Mouse (Mus musculus) megakaryocyte progenitor cell, adult 5-6 weeks (primary cell): ENCODE data around the gene Gng2. TPM values are rescaled to one million over a fixed set of nuclear protein-coding genes. Genes with fewer than 3 reads are reported as not detected.
"Not testable (repeated sequence)": the region's sequence is repeated elsewhere in the genome, so short reads cannot be mapped to it uniquely, and the experiment has no call there.

Experiments
- ATAC-seq: replicated peaks from 2 replicates; pipeline ENCODE4 v1.8.0; 2016; ENCODE audit warnings: mild to moderate bottlenecking, moderate TSS enrichment, inconsistent platforms; ENCODE audit not compliant: poor library complexity
- total RNA-seq, 2 experiments: library from RNA; stranded (forward) in 1 of 2; stranded (reverse) in 1 of 2; fragments of 157-497, 149-512 nt in 1 of 2; fragments of 200-1000 nt in 1 of 2; gene quantifications; 2 replicates each; pipeline versions ENCODE4 v1.2.3 to v1.2.4; 2015 to 2017

Gng2 gene
- total RNA-seq, 2 experiments from 2014 or later: 47.7 to 67.0 TPM

DNA sequence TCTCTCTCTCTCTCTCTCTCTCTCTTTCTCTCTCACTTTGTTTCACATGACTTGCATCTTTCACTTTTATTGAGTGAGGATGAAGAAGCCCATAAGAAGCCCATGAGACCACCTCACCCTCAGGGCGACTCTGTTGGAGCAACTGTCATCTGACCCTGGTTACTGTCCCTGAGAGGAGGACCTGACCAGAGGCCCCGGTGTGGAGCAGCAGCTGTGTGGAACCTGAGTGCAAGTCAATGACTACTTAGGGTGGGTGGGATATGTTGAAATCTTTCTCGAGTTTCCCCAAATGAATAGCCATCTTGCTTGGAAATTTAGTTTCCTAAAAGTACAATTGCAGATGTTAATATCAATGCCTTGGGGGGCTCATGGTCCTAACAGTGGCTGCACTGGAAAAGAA lies 34.7 kb downstream of the Gng2 start:
- no peak for ATAC-seq

DNA sequence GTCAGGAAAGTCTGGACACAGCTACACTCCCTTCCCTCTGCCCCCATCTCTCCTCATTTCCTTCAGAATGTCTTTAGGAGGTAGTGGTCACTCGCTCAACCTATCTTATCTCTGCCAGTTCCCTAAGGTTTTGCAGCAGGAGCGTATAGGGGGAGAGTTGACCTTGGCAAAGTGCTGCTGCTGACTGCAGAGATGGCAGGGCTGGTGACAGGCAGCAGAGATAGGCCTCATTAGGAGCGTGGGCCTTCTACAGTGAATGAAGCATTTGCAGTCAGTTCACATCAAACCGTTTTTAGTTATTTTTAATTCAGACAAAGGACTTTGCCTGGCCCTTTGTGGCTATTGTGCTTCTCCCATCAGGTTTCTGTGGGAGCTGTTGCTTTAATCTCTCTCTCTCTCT lies 35.1 kb downstream of the Gng2 start:
- 0 out of 2 replicates have a peak, but pooled peaks have one; percentile 6 for ATAC-seq

DNA sequence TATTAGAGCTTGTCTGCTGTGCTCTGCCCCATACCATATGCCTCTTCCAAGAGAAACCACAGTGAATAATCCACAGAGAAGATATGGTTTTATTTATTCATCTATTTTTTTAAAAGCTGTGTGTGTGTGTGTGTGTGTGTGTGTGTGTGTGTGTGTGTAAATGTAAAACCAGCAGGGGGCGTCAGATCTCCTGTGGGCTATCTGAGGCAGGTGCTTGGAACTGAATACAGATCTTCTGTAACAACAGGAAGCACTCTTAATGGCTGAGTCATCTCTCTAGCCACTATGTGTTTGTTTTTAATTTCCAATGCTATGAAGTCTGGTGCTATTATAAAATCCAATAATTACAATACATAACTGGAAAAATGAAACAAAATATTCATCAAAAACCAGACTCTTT lies 37.4 kb downstream of the Gng2 start:
- 0 out of 2 replicates have a peak, but pooled peaks have one; percentile 31 for ATAC-seq

DNA sequence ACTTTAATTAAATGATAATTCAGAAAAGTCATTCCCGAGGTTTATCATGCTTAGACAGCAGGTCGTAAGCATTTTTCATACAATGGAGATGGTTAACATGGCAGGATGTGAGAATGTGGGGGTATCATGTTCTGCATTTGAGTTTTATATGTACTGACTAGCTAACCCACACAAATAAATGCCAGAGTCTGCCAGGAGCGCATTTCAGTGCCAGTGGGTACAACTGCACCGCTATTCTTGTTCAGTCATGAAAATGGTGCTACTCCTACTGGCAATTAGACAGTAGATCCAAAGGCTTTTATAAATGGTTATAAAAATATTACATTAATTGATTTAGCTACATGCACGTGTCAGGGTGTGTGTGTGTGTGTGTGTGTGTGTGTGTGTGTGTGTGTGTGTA lies 38.9 kb downstream of the Gng2 start:
- ATAC-seq: no peak

DNA sequence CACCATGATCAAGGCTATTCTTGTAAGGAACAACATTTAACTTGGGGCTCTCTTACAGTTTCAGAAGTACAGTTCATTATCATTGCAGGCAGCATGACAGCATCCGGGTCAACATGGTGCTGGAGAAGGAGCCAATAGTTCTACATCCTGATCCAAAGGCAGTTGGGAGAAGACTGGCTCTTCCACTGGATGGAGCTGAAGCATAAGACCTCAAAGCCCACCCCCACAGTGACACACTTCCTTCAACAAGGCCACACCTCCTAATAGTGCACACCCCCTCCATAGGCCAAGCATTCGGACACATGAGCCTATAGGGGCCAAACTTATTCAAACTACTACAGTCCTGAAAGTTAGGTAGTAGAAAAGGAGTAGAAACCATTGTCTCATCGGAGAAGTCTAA lies 42.3 kb downstream of the Gng2 start:
- no peak for ATAC-seq

DNA sequence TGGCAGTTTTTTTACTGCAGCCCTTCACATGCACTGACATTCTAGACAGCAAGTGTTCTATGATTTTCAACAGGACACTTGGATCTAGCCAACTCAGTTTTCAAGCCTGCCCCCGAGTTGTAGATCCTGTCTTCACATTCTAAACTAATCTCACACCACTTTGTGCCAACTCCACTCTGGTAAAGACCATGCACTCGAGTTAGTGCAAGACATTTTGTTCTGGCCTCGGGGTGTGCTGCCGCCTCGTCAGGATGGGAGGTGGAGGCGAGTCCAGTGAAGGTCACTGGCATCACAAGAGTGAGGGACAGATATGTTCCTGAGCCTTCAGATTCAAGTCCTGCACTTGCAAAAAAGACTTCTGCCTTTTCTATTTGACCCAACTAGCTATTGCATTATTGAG lies 44.1 kb downstream of the Gng2 start:
- no peak for ATAC-seq

DNA sequence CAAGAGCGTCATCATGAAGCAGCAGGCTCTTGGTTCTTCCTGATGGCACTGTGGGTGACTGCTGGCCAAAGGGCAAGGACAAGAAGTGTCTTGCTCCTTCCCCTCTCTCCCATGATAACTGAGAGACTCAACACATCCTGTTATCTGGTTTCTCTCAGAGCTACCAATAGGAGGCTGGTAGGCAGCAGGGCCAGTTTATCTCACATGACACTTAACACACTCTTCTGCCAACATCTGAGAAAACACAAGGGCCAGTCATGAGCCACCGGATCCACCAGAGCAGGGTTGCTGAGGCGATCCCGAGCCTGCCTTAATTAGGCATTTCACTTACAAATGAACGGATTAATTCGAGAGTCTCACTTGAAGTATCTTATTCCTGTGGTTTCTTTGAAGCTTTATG lies 49.5 kb downstream of the Gng2 start:
- ATAC-seq: peak; percentile 95

DNA sequence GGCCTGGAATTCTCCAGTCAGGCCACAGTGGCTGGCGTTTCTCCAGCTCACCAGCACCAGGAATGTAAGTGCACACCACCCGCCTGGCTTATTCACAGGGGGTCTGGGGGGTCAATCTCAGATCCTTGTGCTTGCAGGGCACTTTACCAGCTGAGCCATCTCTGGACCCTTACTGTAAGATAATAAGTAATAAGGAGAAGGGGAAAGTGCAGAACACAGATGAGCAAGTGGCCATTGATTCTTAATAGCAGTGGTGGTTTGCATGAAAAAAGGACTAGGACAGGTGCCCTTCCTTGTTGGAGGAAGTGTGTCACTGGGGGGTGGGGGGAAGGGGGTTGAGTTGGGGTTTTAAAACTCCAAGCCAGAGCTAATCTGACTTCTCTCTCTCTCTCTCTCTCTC lies 50.3 kb downstream of the Gng2 start:
- no peak for ATAC-seq

DNA sequence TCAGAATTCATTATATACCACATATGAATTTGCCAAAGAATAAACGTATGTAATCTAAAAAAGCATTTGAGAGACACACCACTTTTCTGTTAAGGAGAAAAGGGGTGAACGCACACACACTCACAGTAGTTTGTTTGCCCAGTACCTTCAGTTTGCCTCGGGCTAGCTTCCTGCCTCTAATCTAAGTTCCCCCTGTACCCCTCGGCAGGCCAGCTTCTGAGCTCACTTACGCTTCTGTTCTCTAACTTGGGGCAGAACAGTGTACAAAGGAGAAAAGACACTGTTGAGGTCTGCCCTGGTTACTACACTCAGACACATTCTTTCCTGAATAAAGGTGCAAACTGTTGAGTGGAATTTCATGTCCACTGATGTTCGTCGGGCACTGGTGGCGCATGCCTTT lies 51.1 kb downstream of the Gng2 start:
- no peak for ATAC-seq

DNA sequence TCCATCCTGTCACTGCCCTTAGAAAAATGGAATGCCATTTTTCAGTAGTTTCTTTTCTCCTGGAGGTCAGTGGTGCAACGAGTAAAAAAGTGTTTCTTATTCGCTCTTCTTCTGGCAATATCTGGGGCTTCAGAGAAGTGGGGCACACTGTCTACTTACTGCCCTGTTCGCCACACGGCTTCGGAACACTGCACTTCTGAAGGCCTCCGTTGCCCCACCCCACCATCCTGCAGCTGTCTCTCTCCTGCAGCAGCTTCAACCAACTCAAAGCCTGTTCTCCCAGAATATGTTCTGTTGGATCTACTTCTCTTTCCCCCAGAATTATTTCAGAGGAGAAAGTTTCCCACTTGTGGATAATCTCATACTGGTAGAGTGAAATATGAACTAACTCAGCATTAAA lies 52.3 kb downstream of the Gng2 start:
- no peak for ATAC-seq

DNA sequence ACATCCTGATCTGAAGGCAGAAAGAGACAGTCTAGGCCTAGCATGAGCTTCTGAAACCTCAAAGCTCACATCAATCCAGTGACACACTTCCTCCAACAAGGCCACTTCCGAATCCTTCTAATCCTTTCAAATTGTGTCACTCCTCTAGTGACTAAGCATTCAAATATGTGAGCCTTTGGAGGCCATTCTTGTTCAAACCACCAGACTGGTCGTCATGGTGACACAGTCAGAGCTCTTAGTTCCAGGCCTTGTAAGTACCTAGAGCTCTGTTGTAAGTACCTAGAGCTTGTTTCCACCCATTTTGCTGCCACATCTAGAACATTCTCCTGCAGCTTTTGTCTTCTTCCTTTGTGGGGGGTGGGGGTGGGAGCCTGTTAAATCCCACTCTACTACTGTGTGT lies 53.3 kb downstream of the Gng2 start:
- ATAC-seq: no peak

DNA sequence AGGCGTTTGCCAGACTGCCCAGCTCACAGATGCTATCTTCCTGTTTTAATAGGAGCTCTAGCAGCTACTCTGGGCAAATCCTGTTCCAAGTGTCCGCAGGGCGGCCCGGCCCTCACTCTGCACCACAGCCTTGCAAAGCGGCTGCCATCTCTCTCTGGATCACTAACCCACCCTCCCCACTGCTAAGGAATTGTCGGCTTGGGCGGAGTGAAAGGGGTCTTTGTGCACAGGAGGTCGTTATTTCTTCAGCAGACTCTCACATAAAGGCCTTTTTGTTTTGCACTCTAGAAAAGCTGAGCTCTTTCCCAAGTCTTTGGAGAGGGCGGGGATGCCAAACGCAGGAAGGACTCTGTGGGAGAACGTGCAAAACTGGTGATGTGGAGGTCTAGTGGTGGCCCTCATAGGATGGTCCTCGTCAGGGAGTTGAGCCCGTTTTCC lies 57.2 kb downstream of the Gng2 start:
- no peak for ATAC-seq

DNA sequence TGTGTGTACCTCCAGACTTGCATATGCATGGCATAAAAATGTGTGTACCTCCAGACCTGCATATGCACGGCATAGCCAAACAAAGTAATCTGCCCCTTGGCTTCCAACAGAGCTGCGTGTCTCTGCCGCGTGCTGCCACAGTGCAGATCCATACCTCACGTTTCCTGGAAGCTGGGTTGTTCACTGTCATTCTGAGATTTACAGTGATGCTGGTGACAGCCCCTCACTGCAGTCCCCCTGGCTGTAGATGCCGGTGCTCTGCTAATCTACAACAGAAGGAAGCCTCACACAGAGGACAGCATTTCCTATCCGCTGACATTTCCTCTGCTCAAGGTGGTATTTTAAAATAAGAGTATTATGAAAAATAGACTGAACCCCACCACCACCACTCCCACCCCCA lies 57.6 kb downstream of the Gng2 start:
- ATAC-seq: no peak

DNA sequence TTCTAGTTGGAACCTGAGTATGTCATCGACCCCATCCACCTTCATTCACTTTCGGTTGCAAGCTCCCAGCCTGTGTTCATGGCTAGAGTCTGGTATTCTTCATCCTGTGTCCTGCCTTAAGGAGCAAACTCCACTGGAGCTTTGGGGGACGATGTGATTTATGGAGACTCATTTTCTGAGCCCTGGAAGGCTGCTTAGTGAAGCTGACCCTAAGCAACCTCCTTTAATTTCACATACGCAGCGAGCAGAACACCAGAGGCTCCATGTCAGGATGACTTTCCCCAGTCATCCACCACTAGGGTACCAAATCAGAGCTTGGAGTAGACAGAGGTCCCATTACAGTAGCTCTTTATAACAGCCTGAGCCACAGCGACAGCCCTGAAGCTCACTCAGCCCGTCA lies 59.9 kb downstream of the Gng2 start:
- no peak for ATAC-seq

DNA sequence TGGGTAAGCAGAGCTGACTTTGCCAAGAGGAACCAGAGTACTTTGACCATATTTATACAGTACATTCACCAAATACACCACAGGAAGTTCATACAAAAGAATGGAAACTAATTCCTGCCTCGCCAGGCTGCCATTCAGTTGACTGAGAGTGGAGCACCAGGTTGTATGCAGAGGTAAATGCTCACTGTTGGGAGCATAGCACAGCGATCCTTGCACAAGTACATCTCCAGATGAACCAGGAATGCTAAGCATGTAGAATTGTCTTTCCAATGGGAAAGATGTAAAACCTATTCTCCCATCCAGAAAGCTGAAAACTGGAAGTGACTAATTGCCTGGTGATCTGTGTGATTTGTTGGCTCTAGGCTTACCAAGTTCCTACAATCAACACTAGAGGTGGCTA lies 61.1 kb downstream of the Gng2 start:
- no peak for ATAC-seq

DNA sequence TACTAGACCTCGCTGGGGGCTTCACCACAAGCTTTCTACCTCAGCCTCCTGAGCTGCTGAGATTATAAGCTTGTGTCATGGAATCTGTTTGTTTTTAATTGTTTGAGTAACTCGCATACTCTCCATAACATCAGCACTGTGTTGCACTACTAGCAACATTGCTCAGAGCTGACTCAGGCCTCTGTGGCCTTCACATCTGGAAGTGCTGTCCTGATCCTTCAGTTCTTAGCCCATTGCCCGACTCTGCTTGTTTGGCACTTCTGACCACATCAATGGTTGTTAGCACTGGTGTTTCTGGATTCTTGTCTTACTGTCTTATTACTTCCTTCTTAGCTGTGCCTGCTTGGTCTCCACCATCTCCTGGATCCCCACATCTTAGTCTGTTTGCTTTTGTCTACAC lies 64.5 kb downstream of the Gng2 start:
- ATAC-seq: no peak

DNA sequence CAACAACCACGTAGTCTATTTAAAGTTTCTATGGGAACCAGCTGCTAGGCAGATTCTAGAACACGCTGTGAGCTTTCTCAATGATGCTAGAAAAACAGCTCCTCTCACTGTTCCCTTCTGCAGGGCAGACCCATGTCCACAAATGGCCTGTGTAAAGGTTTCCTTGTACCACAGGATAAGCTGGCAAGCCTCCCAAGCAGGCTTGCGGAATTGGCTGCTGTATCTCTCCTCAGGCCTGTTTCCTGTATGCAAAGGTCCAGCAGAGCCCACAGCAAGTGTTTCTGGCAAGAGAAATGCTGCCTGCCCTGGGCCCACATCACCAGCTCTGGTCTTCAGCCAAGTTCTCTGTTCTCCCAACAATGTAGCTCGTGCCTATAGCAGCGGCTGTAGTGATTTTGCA lies 71.8 kb downstream of the Gng2 start:
- peak; percentile 62 for ATAC-seq

DNA sequence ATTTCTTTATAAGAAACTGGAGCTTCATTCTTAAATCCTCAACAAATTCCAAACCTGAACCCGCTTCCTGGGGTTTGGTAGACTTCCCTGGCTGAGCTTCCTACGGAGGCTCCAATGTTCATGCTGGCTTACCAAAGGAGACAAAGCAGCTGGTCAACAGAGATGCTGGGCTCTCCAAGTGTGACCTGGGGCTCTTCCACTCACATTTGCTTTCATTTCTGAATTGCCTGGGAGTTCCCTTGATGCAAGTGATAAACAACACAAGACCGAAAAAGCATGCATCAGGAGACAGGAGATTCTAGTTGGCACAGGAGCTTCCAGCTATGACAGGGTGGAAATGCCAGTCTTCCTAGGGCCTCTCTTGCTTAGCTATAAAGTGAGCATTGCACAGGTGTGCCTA lies 72.6 kb downstream of the Gng2 start:
- ATAC-seq: no peak

DNA sequence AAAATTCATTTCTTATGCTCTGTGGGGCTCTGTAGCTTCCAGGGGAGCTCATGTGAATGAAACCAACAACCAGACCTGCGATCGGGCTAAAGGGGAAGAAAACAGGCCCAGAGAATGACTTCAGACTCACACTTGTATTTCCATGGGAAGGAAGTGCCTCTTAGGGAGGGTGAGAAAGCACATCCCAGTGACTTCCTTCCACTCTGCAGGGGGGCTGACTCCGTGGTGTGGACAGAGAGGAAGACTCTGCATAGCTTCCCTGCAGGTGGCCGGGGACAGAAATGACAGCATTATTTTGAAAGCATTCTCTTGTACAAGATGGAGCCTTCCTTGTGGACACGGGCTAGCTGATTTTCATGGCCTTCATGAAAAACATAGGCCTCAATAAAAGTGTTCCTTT lies 73.4 kb downstream of the Gng2 start:
- ATAC-seq: peak; percentile 69

DNA sequence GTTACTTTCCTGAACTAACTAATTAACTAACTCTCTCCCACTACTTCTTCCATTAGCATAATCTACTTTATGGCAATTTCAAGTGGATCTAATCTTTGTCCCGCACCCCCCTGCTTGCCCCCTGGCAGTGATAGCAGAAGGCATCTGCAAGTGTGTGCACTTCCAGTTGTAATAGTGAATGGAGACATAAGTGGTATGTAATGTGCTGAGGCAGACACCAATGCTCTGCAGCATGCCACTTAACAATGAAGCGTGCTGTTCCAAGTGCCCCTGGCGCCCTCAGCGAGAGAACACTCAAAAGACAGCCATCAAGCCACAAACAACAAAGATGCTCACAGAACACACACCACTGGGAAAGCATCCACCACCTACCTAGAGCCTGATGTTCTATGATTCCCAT lies 76.9 kb downstream of the Gng2 start:
- no peak for ATAC-seq

DNA sequence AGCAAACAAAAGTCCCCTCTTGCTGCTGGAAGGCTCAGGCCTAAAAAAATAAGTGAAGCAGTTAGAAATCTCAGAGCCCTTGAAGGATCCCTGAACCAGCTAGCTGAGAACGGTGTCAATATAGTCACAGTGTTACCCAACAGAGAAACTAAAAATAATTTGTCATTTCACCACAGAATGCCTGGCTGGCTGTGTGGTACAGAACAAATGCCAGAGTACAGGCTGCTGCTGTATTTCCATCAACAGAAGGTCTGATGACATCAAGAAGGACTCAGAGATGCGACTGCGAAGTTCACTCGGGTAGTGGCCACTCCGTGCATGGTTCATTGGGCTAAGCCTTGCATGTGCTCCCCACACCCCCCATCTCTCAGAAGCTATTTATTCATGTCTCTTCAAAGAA lies 89.9 kb downstream of the Gng2 start:
- ATAC-seq: no peak

DNA sequence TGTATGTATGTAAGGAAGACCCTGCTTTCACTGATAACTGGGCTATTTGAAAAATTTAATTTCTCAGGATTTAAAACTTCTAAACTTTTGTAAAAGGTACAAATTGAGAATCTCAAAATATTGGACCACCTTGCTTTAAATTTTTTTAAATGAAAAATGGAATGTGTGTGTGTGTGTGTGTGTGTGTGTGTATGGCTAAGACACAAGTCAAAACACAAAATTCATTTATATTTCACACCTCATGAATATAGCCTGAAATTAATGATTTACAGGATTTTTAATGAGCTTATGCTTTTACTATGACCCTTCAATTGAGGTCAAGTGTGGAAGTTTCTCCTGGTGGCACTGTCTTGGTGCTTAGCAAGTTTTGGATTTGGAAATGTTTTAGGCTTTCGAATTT lies 93.0 kb downstream of the Gng2 start:
- not testable (repeated sequence) for ATAC-seq

DNA sequence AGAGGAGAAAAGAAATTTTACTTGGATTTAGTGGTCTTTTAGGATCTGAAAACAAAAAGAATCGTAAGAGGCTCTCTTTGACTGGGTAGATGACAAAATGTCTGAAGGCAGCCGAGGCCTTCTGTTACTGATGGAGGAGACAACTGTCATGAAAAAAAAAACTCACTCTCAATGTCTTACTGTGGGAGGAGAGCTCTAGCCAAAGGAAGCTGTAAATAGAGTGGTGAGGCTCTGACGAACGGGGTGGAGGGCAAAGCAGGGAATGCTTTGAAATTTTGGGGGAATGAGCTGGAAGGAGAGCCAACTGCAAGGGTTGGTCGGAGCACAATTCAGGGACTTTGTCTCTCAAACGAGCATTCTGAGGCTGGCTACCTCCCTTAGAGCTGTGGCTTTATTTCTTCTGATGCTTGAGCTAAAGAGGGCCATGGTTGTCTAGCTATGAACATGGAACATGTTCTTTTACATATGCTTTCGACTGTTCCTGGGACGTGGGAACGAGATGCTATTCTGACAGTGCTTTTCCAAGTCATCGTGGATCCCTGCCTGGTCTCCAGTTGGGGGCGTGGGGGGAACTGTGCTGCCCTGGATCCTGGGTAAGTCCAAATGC lies 103.1 kb downstream of the Gng2 start:
- ATAC-seq: no peak
